Mouse (Mus musculus) large intestine, adult 2 months (tissue): ENCODE data around the gene Klc1. TPM values are rescaled to one million over a fixed set of nuclear protein-coding genes. Genes with fewer than 3 reads are reported as not detected.
"Not testable (repeated sequence)": the region's sequence is repeated elsewhere in the genome, so short reads cannot be mapped to it uniquely, and the experiment has no call there.

Experiments
- DNase-seq: peaks from one replicate; pipeline ENCODE4 v3.0.0-alpha.2; 2012; ENCODE audit warnings: low read depth, low spot score
- WGBS: fragments of 180-500 bp; shearing (Covaris S2); methylation state at CpG from one replicate; pipeline ENCODE4 v1.1.7; 2018; 5-methylcytosine and 5-hydroxymethylcytosine counted together
- polyA plus RNA-seq: library from polyadenylated mRNA; depleted of rRNA; stranded (reverse); fragments of >200 nt; gene quantifications from 2 replicates; pipeline ENCODE4 v1.2.3, GENCODE M21; 2012; rRNA removed

The Klc1 gene
- polyA plus RNA-seq, result 34.2 and 44.0 TPM in 2 replicates

DNA sequence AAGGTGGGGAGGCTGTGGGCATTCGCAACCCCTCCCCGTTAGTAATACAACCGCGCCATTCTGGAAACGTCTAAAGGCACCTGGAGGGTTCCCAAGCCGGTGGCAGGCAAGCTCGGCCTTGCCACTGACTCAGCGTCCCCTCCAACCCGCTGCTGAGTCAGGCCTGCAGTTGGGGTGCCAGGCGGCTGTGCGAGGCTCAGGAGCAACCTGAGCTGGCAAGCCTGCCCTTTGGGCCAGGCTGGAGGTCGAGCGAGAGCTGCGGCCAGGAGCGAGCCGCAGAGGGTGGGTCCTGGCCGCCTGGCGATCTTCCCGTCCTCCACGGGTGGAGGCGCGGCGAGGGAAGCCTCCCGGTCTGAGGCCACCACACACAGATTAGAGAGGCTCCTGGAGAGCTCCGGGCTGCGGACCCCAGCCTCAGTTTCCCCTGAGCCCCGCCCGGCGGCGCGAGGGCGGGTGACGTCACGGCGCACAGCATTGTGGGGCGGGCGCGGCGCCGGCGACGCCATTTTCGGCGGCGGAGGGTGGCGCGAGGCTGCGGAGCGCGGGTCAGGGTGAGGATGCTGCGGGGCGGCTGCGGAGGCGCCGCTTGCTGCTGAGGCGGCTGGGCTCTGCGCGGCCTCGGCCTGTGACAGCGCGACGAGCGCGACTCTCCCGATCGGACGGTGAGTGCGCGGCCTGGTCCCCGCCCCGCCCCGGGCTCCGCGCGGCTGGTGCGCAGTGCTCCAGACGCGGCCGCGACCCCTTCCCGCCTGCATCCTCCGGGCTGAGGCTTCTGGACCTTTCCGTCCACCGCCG is at the start of gene Klc1:
Gene Klc1 (plus strand): TSS at position 469 of the 795 bp plus-strand sequence.
- under 1% methylated on average over 85 of the region's 85 CpGs for WGBS
- DNase-seq, result no peak

- 84% methylated on average over 10 of the region's 10 CpGs for WGBS
Measured at GRCm38 (mm10) chr12:111710091-111710490, 48.6 kb upstream of the Klc1 start.

DNA sequence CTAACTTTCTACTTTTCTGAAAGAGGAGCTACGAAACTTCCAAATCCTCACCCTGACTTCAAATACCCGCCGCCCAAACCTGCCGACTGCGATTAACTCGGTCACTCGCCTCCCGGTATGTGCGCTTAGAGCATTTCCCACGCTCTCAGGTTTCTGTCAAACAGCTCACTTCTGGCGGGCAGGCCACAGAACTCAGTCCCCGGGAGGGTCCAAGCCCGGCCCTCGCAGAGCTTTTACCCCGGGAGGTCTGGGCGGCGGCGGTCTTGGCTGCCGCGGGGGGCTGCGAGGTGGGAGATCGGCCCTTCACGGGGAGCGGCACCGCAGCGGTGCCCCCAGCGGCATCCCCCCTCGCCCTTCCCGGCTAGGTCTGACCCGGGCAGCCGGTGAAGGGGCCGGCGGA is 46.2 kb upstream of the Klc1 start:
- under 1% methylated on average over 33 of the region's 33 CpGs for WGBS
- no peak for DNase-seq

More at GRCm38 (mm10) chr12:111710091-111710490, 48.6 kb upstream of the Klc1 start:
- DNase-seq, result no peak

DNA sequence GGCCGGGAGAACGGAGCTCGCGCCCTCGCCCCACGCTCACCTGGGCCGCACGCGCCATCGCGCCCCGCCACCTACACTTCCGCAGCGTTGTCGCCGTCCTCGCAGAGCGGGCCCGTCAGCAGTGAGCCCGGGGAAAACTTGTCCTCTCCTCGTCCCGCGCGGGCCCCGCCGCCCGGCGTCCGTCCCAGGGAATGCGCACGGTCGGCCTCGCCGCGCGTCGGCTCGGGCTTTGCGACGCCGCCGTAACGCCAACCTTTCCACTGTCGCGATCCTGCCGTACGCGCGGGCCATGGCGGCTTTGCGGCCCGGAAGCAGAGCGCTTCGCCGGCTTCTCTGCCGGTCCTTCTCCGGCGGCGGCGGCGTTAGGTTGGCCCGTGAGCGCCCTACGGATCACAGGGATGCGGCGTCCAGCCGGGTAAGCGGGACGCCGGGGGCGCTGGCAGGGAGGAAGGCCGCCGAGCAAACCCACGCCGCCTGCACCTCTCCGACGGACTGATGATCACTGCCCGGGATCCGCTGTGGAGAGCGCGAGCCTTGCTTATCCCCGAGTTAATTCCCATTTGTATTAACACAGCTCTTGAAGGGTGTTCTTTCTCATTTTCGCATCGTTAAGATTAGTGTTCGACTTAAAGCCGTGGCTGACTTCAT is 45.5 kb upstream of the Klc1 start, which contains the start of the genes Bag5 and Apopt1:
Gene Bag5 (minus strand): TSS at position 254 of the 648 bp plus-strand sequence.
Gene Apopt1 (plus strand): TSS at position 258 of the 648 bp plus-strand sequence.
- WGBS, result under 1% methylated on average over 86 of the region's 86 CpGs
- peak; percentile 59 for DNase-seq

DNA sequence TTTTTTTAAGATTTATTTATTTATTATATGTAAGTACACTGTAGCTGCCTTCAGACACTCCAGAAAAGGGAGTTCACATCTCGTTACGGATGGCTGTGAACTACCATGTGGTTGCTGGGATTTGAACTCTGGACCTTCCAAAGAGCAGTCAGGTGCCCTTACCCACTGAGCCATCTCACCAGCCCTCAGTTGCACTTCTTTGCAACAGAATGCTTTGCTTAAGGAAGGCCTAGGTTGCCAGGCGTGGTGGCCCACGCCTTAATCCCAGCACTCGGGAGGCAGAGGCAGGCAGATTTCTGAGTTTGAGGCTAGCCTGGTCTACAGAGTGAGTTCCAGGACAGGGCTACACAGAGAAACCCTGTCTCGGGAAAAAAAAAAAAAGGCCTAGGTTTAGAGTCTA is 44.8 kb upstream of the Klc1 start:
- DNase-seq, result not testable (repeated sequence)
- WGBS, result 47% methylated on average over 6 of the region's 6 CpGs

DNA sequence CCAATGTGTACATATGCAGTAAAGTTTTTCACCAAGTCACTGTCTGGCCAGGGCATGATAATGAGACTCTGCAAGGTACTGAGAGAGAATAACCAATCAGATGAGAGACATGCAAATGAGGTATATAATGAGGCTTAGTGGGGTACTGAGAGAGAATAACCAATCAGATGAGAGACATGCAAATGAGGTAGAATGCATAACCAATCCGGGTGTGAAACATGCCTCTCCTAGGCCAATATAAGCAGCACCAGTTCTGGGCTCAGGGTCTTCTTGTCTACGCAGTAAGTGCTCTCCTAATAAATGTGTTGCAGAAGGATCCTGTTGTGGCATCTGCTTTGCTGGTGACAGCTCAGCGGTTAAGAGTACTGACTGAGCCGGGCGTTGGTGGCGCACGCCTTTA is 42.1 kb upstream of the Klc1 start:
- no peak for DNase-seq
- WGBS, result 97% methylated on average over 7 of the region's 7 CpGs

DNA sequence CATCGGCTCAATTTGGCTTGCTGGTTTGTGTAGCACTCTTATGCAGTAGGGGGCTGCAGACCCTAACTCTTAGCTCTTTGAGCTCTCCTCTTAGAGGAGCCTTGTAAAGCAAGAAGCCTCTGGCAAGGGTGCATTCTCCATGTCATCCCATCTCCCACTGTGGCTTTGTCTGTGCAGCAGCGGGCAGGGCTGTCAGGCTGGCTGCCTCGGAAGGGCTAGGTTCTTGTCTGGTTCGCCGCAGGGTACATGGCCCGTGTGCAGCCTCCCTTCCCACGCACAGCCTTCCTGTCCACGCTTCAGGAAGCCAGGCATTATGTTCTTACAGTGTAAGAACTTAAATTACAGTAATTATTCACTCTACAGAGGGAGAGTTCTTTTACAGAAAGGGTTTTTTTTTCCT is 40.0 kb upstream of the Klc1 start:
- no peak for DNase-seq
- WGBS, result 76% methylated on average over 8 of the region's 8 CpGs

DNA sequence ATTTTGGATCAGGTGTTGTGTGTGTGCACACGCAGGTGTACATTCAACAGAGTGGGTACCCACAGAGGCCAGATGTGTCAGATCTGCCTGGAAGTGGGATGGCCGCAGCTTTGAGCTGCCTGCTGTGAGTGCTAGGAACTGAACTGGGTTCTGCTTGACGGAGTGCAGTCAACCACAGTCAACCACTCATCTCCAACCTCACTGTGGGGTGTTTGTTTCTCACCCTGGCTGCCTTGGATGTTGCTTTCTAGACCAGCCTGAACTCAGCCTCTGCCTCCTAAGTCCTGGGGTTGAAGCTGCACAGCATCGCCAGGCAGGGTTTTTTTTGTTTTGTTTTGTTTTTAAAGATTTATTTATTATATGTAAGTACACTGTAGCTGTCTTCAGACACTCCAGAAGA is 38.4 kb upstream of the Klc1 start:
- 90% methylated on average over 4 of the region's 4 CpGs for WGBS
- DNase-seq, result no peak

- DNase-seq, result no peak
- WGBS, result 80% methylated on average over 9 of the region's 9 CpGs
Measured at GRCm38 (mm10) chr12:111722654-111723053, 36.0 kb upstream of the Klc1 start.

- WGBS, result 71% methylated on average over 6 of the region's 6 CpGs
Measured at GRCm38 (mm10) chr12:111724638-111725337, 33.9 kb upstream of the Klc1 start.

GRCm38 (mm10) chr12:111725338-111726121 is 33.1 kb upstream of the Klc1 start:
- DNase-seq, result no peak
- WGBS, result 78% methylated on average over 12 of the region's 12 CpGs

More at GRCm38 (mm10) chr12:111724638-111725337, 33.9 kb upstream of the Klc1 start:
- DNase-seq, result no peak

GRCm38 (mm10) chr12:111726122-111726463 is 32.6 kb upstream of the Klc1 start:
- WGBS, result 62% methylated on average over 4 of the region's 4 CpGs
- no peak for DNase-seq

DNA sequence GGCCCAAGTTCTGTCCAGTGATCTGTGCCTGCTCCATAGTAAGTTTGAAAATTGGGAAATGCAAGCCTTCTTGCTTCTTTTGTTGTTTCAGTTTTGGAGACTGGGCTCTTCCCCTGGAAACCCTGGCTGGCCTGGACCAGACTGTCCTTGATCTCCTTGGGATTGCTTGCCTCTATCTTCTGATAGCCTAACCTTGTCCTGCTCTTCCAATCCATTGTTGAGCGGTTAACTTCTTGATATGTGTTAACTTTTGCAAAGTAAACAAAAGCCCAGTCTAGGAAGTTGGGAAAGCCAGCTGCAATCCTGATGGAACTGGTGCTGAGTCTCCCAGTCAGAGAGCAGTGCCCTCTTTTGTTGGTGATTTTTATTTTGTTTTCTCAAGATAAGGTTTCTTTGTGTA is 30.7 kb upstream of the Klc1 start:
- WGBS, result 37% methylated on average over 1 of the region's 1 CpGs
- DNase-seq, result no peak

- WGBS, result 27% methylated on average over 30 of the region's 30 CpGs
- peak; percentile 75 for DNase-seq
Measured at GRCm38 (mm10) chr12:111731822-111732807, 26.5 kb upstream of the Klc1 start.

DNA sequence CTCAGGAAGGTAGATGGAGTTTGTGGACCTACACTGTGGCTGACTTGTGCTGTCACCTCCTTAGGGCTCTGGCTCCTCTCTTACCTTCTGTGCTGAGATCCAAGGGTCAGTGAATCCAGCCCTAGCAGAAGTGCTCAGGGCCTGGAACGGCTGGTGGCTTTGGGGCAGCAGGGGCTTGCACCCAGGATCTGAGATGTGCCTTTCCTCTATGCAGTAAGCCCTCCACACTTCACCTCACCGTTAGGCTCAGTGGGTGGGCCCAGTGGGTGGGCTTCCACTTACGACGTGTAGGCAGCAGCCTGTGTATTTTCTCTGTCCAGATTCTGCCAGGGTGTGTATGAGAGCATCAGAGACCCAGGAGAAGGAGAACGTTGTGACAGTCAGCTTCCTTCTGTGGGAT is 25.7 kb upstream of the Klc1 start:
- no peak for DNase-seq
- WGBS, result 69% methylated on average over 5 of the region's 5 CpGs

DNA sequence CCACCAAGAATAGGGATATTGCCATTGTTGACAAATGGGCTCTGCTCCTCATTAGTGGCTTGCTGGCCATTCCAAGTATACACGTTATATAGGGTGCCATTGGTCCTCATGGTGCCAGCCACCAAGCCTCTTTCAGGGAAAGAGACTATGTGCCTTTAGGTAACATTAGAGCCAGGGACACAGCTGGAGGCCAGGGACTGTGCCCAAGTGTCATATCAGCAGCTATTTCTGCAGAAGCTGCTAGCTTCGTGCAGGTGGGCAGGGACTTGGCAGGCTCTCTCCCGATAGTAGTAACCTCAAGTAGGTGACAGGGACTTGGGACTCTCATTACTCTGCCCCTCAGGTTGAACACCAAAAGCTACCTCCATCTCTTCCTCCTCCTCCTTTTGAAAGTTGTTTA is 23.7 kb upstream of the Klc1 start:
- WGBS, result 87% methylated on average over 3 of the region's 3 CpGs

DNA sequence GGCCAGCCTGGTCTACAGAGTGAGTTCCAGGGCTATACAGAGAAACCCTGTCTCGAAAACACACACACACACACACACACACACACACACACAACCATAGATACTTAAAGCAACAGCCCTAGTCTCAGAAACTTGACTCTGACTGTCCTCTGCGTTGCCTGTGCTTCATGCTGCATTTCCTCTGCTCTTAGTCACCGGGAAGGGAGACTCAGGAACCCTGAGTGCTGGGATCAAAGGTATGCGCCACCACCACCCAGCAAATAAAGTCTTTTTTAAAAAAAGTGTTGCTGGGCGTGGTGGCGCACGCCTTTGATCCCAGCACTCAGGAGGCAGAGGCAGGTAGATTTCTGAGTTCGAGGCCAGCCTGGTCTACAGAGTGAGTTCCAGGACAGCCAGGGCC is 22.0 kb upstream of the Klc1 start:
- not testable (repeated sequence) for DNase-seq
- WGBS, result 77% methylated on average over 8 of the region's 8 CpGs

More for the DNA sequence above, 23.7 kb upstream of the Klc1 start:
- no peak for DNase-seq

GRCm38 (mm10) chr12:111737370-111737769 is 21.3 kb upstream of the Klc1 start:
- no peak for DNase-seq
- 74% methylated on average over 9 of the region's 9 CpGs for WGBS
